ENCODE assay signal across 9 mouse cellular contexts in the genomic region with DNA sequence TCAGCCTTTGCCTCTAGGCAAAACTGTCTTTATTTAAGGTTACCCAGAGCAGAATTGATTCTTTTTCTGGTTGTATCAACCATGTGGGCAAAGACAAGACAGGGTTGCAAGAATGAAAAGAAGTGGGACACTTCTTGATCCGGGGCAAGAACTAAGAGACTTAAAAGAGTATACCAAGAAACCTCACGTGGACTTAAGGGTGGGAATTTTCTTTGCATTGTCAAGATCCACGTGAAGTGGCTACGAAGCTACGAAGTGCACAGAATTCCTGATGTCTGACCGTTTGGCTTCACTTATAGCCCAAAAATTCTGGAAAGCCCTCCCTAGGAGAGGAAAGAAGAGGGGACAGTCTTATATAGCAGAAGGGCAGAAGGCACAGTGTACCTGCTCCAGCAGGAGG. TPM values are rescaled to one million over a fixed set of nuclear protein-coding genes. Genes with fewer than 3 reads are reported as not detected.
DNase-seq lines count a peak whose midpoint lies in the region; ATAC-seq lines count a peak whose summit lies in the region.
"Had no signal": no experiment of that assay in that cellular context is flagged by ENCODE, and none has a peak within 500 bp of the region (broad histone marks: within the 10 kb centered on the region; RNA-seq: fewer than 3 reads in every experiment).

No protein-coding gene starts in this region.

- H3K27ac ChIP-seq in heart, embryonic 14.5 days (replicated peaks in 1 of 2; ENCODE audit: control insufficient read depth in 1 of 2, insufficient read depth in 1 of 2, low read depth in 2 of 2, low read length in 2 of 2), result peak overlapping the region; percentile 74 to 84
- peak overlapping the region; percentile 58 for H3K27ac ChIP-seq in embryonic facial prominence, embryonic 12.5 days
- H3K27ac ChIP-seq in intestine, embryonic 14.5 days (ENCODE audit: low read depth), result peak overlapping the region; percentile 23; the same call in 1 of the 2 replicates
- H3K27ac ChIP-seq in midbrain, embryonic 16.5 days (ENCODE audit: low read length), result peak overlapping the region; percentile 85

- H3K9ac ChIP-seq in heart, embryonic 14.5 days (ENCODE audit: low read length), result 0 out of 2 replicates have a peak overlapping the region, but pooled peaks have one; percentile 10
- no peak overlapping the region for H3K9ac ChIP-seq in embryonic facial prominence, embryonic 12.5 days
- no peak overlapping the region for H3K9ac ChIP-seq in intestine, embryonic 14.5 days (ENCODE audit: low read length)
- no peak overlapping the region; the same call in 1 of the 2 replicates for H3K9ac ChIP-seq in midbrain, embryonic 16.5 days (ENCODE audit: low read depth, low read length)

- no peak for ATAC-seq in heart, embryonic 14.5 days (ENCODE audit: insufficient number of reproducible peaks, insufficient read depth, low FRiP score, low read depth)
- ATAC-seq in embryonic facial prominence, embryonic 12.5 days (ENCODE audit: insufficient number of reproducible peaks, insufficient read depth, low FRiP score, low TSS enrichment), result no peak
- no peak for ATAC-seq in intestine, embryonic 14.5 days (replicated peaks; ENCODE audit: low FRiP score, low TSS enrichment, low read depth)
- ATAC-seq in midbrain, embryonic 16.5 days, result no peak; the same call in 1 of the 2 replicates
- ATAC-seq: CD4-positive, CD25-positive, alpha-beta regulatory T cell, adult 4 months had no signal

- H3K9me3 ChIP-seq in heart, embryonic 14.5 days (ENCODE audit: control insufficient read depth, low read length), result no peaks in the 10 kb centered on the region
- no peaks in the 10 kb centered on the region for H3K9me3 ChIP-seq in embryonic facial prominence, embryonic 12.5 days
- H3K9me3 ChIP-seq in intestine, embryonic 14.5 days (ENCODE audit: control insufficient read depth, low read length), result no peaks in the 10 kb centered on the region
- no peaks in the 10 kb centered on the region for H3K9me3 ChIP-seq in midbrain, embryonic 16.5 days (replicated peaks; ENCODE audit: control insufficient read depth, low read length, poor library complexity, severe bottlenecking)

- DNase-seq in heart, adult 9 months (ENCODE audit: low spot score in 2 of 2), result no peak
- DNase-seq in intestine, embryonic 14.5 days (ENCODE audit: low spot score), result no peak
- no peak for DNase-seq in spleen, adult 12 weeks (ENCODE audit: low spot score)
- DNase-seq in layer of hippocampus, postnatal 36 days, result no peak
- no peak for DNase-seq in cerebellum, postnatal 14 days

- H3K27me3 ChIP-seq in heart, embryonic 14.5 days (ENCODE audit: control insufficient read depth, insufficient read depth, low read length), result 0 out of 2 replicates have a peak, but pooled peaks cover 3% of the 10 kb centered on the region
- H3K27me3 ChIP-seq in embryonic facial prominence, embryonic 12.5 days, result peaks cover 30% of the 10 kb centered on the region
- H3K27me3 ChIP-seq in intestine, embryonic 14.5 days (replicated peaks; ENCODE audit: control insufficient read depth, insufficient read depth, low read length), result peaks cover 15% of the 10 kb centered on the region; the same call in 1 of the 2 replicates
- H3K27me3 ChIP-seq in midbrain, embryonic 16.5 days (ENCODE audit: control insufficient read depth, insufficient read depth, low read depth, low read length), result no peaks in the 10 kb centered on the region

- peaks cover 22 to 33% of the 10 kb centered on the region in 2 experiments for H3K4me1 ChIP-seq in heart, embryonic 14.5 days (ENCODE audit: control insufficient read depth in 2 of 2, insufficient read depth in 2 of 2, low read length in 2 of 2)
- peaks cover 34% of the 10 kb centered on the region for H3K4me1 ChIP-seq in embryonic facial prominence, embryonic 12.5 days
- peaks cover 18% of the 10 kb centered on the region for H3K4me1 ChIP-seq in intestine, embryonic 14.5 days (replicated peaks; ENCODE audit: control insufficient read depth, insufficient read depth, low read length)
- H3K4me1 ChIP-seq in midbrain, embryonic 16.5 days (ENCODE audit: control insufficient read depth, insufficient read depth, low read length), result peaks cover 62% of the 10 kb centered on the region

- H3K4me3 ChIP-seq in heart, embryonic 14.5 days (ENCODE audit: control insufficient read depth in 1 of 2, insufficient read depth in 1 of 2, low read depth in 1 of 2, low read length in 2 of 2), result no peak overlapping the region
- no peak overlapping the region for H3K4me3 ChIP-seq in embryonic facial prominence, embryonic 12.5 days
- H3K4me3 ChIP-seq in intestine, embryonic 14.5 days (ENCODE audit: low read depth, low read length), result no peak overlapping the region
- no peak overlapping the region for H3K4me3 ChIP-seq in midbrain, embryonic 16.5 days (ENCODE audit: low read depth, low read length)

- 50% methylated on average over 6 of the region's 6 CpGs for WGBS in heart, embryonic 14.5 days
- 24% methylated on average over 6 of the region's 6 CpGs for WGBS in embryonic facial prominence, embryonic 12.5 days
- WGBS in intestine, embryonic 14.5 days, result 52% methylated on average over 6 of the region's 6 CpGs
- 11% methylated on average over 6 of the region's 6 CpGs for WGBS in midbrain, embryonic 16.5 days

- H3K4me2 ChIP-seq in heart, embryonic 14.5 days (ENCODE audit: low read length), result peak overlapping the region; percentile 39
- peak overlapping the region; percentile 12 for H3K4me2 ChIP-seq in embryonic facial prominence, embryonic 12.5 days (replicated peaks)
- H3K4me2 ChIP-seq in intestine, embryonic 14.5 days (ENCODE audit: low read length), result peak overlapping the region; percentile 24; the same call in 1 of the 2 replicates
- H3K4me2 ChIP-seq in midbrain, embryonic 16.5 days (ENCODE audit: low read length), result peak overlapping the region; percentile 22

- H3K36me3 ChIP-seq in heart, embryonic 14.5 days (ENCODE audit: control insufficient read depth, insufficient read depth, low read length), result no peaks in the 10 kb centered on the region
- no peaks in the 10 kb centered on the region for H3K36me3 ChIP-seq in embryonic facial prominence, embryonic 12.5 days
- H3K36me3 ChIP-seq in intestine, embryonic 14.5 days (ENCODE audit: control insufficient read depth, insufficient read depth, low read length), result no peaks in the 10 kb centered on the region
- H3K36me3 ChIP-seq in midbrain, embryonic 16.5 days (ENCODE audit: control insufficient read depth, insufficient read depth, low read length), result no peaks in the 10 kb centered on the region

RNA-seq across cellular contexts. Expression of a gene that starts 0.6 kb away (rescaled TPM):
- 3.8 and 3.9 TPM in 2 replicates for polyA plus RNA-seq in heart, embryonic 14.5 days (2014; fragmentation: Nextera tagmentation; extraction: Ambion mirVana)
- 1.7 and 3.2 TPM in 2 replicates for polyA plus RNA-seq in embryonic facial prominence, embryonic 12.5 days (2016; fragmentation: Nextera tagmentation; extraction: Ambion mirVana)
- 8.3 and 9.2 TPM in 2 replicates for polyA plus RNA-seq in intestine, embryonic 14.5 days (2014; fragmentation: Nextera tagmentation; extraction: Ambion mirVana)
- polyA plus RNA-seq in midbrain, embryonic 16.5 days (2015; fragmentation: Nextera tagmentation; extraction: Ambion mirVana), result 6.0 and 7.5 TPM in 2 replicates
- 1 to 10 TPM; 1.3 to 1.7 TPM for total RNA-seq in layer of hippocampus, postnatal 36 days (2021)

RNA-seq across cellular contexts. Expression of a gene that starts 37.3 kb away (rescaled TPM):
- 0.15 TPM in 1 of 2 replicates, not detected in the other for polyA plus RNA-seq in heart, embryonic 14.5 days (2014; fragmentation: Nextera tagmentation; extraction: Ambion mirVana)
- 2.0 and 2.4 TPM in 2 replicates for polyA plus RNA-seq in embryonic facial prominence, embryonic 12.5 days (2016; fragmentation: Nextera tagmentation; extraction: Ambion mirVana)
- 1.0 and 1.4 TPM in 2 replicates for polyA plus RNA-seq in intestine, embryonic 14.5 days (2014; fragmentation: Nextera tagmentation; extraction: Ambion mirVana)
- 140 and 146 TPM in 2 replicates for polyA plus RNA-seq in midbrain, embryonic 16.5 days (2015; fragmentation: Nextera tagmentation; extraction: Ambion mirVana)
- total RNA-seq in layer of hippocampus, postnatal 36 days (2021), result 100 to 1,000 TPM; 148 to 153 TPM
- polyA plus RNA-seq: CD4-positive, CD25-positive, alpha-beta regulatory T cell, adult 4 months had no signal

Comparison
In these comparisons a context has a peak if more than half of its experiments do, and no peak if none do; other contexts are left out.
1. H3K27ac ChIP-seq: peak in every context shown above with its lines; median percentile 85 in midbrain, embryonic 16.5 days; 79 in heart, embryonic 14.5 days; 58 in embryonic facial prominence, embryonic 12.5 days; 23 in intestine, embryonic 14.5 days.
2. RNA of a gene that starts 37.3 kb away (polyA plus RNA-seq): 140 to 146 TPM in midbrain, embryonic 16.5 days; 2.0 to 2.4 TPM in embryonic facial prominence, embryonic 12.5 days, 1.0 to 1.4 TPM in intestine, embryonic 14.5 days and 0.15 TPM in heart, embryonic 14.5 days; every median in the first group is over 10 times any median in the second.
3. Peak in every context shown above with its lines, with median percentiles within 50 percentile points of each other: H3K4me2 ChIP-seq.